Mouse (Mus musculus): ENCODE measurements at regions not wholly inside any gene's neighbourhood (a gene's known extent, or its start where the extent isn't known, plus 50 kb on each side); places are given as distances from the start of the nearest gene placed in this dataset.

DNA sequence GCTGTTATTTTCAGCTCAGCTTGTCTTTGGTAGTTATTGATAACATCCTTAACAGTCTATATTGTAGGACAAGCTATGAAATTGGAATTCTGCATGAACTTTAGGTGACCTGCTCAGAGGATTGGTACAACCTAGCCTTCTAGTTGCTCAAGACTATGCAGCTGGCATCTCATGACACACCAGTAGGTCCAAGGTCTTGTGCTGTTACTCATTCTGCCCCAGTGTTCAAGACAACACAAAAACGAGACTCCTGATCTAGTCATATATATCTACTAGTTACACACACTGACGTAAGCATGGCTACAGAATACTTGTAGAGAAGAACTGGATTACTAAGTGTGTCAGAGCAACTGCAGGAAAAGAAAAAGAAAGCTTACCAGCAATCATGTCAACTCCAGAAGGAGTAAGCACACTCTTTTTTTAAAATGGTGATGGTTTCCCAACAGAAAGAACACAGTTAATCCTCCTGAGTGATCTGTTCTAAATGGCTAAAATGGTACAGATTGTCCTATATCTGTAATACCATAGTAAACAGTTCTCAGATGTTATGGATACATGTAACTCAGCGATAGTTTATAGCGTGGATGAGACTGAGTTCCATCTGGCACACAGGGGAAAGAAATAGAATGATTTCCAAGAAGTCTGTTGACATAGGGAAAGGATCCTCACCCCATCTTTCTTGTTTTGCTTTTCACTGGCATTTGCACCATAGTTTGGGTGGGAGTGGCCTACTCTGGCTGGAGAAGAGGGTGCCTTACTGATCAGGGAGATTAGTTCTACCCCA is 85.4 kb upstream of the Gm11146 start:
- no peak for DNase-seq (ENCODE audit: low spot score in 2 of 2)

DNA sequence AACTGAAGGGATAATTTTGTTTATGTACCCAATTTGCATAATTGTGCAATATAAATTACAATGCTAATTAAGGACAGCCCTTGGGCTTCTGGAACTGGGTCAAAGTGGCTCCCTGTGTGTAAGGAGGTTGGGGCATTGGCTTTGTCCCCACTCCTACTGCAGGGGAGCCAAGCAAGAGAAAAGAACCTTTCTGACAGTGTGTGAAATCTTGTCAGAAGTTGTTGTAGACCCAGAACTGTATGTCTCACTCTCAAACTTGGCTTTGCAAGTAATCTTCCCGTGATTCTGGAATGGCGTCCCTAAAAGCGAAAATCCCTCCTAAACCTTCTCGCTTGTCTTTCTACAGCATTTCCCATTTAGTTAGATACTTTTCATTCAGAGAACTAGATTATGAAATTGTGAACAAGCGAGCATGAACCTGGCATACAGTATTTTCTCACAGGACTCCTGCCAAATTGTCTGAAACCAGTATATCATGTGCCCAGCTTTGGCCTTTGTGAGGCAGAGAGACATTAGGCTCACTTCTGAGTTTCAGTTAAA is 83.8 kb upstream of the Gm11146 start:
- no peak for DNase-seq (ENCODE audit: low spot score in 2 of 2)

DNA sequence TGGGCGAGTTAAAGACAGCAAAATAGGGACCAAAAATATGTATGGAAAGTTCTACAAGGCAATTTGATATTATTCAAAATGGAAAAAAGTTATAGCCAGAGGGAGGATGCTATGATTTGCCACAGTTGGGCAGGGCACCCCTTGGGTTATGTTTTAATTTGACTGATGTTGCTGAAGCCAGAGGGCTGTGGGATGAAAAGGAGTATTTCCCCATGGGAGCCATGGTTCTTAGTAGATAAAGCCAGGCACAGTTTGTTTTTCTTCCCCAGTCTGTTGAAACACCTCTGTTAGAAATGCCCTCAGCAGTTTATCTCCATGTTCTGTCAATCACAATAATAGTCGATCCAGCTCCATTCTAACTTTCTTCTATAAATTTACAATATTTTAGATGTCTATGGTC is 82.6 kb upstream of the Gm11146 start:
- no peak for DNase-seq (ENCODE audit: low spot score in 2 of 2)

DNA sequence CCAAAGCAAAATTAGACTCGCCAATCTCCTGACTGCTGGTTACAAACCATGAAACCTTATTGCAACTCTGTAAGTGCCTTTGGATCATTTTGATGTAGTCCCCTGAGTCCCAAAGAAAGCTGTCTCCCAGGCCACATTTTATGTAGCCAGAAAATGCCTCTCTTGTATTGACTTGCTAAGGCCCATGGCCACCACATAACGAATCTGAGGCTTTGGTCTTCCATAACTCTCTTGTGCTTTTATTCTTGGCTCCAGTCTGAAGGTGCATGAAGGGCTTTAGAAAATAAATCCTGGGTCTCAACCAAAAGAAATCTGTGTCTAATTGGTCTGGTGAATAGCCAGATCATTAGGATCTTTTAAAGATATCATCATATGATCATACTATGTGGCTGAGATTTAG is 77.3 kb upstream of the Gm11146 start:
- no peak for DNase-seq (ENCODE audit: low spot score in 2 of 2)

DNA sequence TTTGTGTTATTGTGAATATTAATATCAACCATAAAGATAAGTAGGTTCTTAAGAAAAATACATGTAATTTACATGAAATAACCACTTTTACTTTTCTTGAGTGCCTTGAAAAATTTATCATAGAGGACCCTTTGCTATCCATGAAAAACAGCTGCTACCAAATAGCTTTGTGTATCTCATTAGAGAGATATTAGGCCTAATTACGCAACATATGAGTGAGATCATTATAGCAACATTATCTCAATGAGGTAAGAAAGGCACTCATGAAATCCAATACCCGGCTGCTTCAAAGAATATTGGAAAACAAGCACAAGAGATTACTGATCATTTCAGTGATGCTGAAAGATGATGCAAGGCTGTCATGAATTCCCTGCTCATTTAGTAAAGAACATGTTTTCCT is 74.9 kb upstream of the Gm11146 start:
- DNase-seq (ENCODE audit: low spot score in 2 of 2) = no peak

DNA sequence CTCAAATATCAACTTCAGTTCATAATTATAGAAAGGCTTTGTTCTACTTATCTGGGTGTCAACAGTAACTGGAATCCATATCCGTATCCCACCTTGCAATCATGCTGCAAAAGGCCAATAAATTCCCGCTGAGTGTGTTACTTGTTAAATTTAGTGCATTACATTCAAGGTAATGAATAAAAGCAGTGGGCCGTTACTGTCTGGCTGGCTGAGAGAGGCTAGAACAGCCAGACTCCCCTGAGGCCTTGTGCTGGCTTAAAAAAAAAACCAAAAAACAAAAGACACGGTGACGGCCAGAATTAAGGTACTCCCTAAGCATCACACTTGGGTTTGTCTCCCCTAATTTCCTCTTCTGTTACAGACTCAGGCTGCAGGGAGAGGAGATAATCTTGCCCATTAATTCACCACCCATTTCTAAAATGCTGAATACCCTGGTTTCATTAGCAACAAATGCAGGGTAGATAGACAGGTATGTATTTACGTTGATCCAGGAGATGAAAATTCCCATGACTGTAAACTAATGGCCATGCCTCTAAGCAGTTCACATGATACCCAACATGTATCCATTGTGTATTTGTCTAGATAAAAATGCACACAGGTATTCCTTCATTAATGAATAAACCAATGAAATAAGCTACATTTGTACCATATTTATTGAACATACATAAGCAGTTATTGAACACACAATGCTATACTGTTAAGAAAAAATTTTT is 74.1 kb upstream of the Gm11146 start:
- DNase-seq (ENCODE audit: low spot score in 2 of 2) = no peak

DNA sequence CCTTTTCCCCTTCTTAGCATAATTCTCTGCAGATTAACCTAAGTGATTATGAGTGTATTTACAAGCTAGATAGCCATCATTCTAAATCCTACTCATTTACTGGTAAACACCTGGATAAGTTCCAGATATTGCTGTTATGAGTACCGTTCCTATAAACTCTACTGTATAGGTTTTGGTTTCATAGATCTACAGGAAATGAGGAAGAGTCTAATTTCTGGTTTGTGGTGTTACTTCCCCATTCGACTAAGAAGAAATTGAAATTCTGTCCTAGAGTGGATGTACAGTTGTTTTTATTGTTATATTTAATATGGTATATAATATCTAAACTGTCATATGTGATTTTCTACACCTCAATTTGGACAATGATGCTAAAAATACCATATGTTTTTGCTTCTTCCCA is 69.4 kb upstream of the Gm11146 start:
- no peak for DNase-seq (ENCODE audit: low spot score in 2 of 2)

DNA sequence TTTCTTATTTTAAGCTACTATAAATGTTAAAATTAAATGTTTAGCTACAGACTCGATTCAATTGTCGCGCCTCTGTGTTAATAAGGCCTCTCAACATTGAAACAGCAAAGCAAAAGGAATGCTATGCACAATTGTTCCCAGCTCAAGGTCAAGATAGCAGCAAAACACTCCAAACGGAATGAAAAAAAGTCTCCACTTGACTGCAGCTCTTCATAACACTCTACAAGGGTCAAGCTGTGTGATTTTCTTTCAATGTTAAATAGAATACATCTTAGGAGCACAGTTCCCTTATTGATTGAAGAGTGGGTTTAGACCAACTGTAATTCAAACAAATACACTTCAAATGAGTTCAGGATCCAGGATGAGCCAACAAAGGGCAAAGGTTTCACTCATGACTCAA is 63.9 kb upstream of the Gm11146 start:
- DNase-seq (ENCODE audit: low spot score in 2 of 2) = no peak

DNA sequence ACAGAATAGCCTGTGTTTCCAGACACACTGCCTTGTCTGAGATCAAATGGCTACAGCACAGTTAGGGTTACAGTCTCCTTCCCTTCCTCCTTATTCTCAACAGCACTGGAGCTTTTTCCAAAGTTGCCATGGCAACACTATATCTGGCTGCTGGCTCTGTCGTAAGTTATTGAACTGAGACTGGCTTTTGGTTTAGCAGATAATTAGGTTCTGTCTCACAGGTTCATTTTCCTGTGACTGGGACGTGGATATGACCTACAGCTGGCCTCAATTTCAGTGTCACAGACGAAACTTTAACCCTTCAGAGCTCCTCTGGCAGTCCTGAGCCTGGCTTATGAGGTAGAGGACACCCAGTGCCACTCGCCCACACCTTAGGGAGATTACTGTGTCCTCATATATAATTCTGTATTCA is 60.2 kb upstream of the Gm11146 start:
- peak in 1 of 2 experiments; percentile 46 for DNase-seq (ENCODE audit: low spot score in 2 of 2)

DNA sequence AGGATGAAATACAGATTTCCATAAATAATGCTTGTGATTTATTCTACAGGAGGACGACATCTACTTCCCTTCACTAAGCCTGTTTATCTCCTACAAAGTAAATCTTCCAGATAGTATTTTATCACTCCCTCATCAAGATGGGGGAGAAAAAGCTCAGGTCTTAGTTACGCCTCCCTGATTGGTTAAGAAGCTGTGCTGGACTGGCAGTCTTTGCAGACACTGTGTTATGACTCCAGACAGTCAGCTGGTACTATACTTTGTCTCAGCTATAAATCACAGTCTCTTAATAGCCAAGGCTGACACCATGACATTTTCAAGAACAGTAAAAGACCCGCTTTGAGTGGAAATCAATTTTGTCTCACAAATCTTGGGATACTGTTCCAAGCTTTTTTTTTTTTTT is 51.4 kb upstream of the Gm11146 start:
- no peak for DNase-seq (ENCODE audit: low spot score in 2 of 2)
